Comparison of ENCODE assay signal across 23 mouse cellular contexts in the genomic region with DNA sequence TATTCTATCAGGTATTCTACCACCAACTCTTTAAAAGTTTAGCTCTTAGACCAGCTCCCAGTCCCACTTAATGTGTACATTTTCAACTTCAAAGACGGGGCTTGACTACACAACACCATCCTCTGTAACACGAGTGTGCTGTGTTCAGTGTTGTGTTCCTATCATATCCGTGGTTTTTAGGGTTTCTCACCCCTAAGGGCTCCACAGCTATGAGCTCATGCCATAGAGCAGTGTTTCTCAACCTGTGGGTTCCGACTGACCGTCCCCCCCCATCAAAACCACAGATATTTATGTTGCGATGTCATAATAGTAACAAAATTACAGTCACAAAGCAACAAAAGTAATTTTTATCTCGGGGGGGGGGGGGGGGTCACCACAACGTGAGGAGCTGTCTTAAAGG. TPM values are rescaled to one million over a fixed set of nuclear protein-coding genes. Genes with fewer than 3 reads are reported as not detected.
DNase-seq lines count a peak whose midpoint lies in the region; ATAC-seq and TF ChIP-seq lines count a peak whose summit lies in the region.
"Had no signal": no experiment of that assay in that cellular context is flagged by ENCODE, and none has a peak within 500 bp of the region (broad histone marks: within the 10 kb centered on the region; RNA-seq: fewer than 3 reads in every experiment).

No protein-coding gene starts in this region.

- no peak overlapping the region for H3K4me3 ChIP-seq in forebrain, embryonic 12.5 days (replicated peaks)
- no peak overlapping the region for H3K4me3 ChIP-seq in forebrain, embryonic 11.5 days (ENCODE audit: low read depth, low read length)
- H3K4me3 ChIP-seq in midbrain, embryonic 12.5 days: no peak overlapping the region
- no peak overlapping the region for H3K4me3 ChIP-seq in midbrain, embryonic 14.5 days (replicated peaks; ENCODE audit: low read depth, low read length)
- H3K4me3 ChIP-seq in embryonic facial prominence, embryonic 15.5 days (replicated peaks): no peak overlapping the region
- no peak overlapping the region for H3K4me3 ChIP-seq in lung, postnatal 0 days (ENCODE audit: low read depth, low read length)
- H3K4me3 ChIP-seq: forebrain, embryonic 15.5 days; heart, adult 2 months; heart, embryonic 15.5 days; hindbrain, embryonic 10.5 days; intestine, embryonic 15.5 days had no signal

- no peak for TF ChIP-seq CTCF in lung, postnatal 0 days (IDR thresholded peaks at IDR 0.05)

- 0 out of 2 replicates have a peak, but pooled peaks cover 3% of the 10 kb centered on the region for H3K27me3 ChIP-seq in forebrain, embryonic 12.5 days
- H3K27me3 ChIP-seq in forebrain, embryonic 11.5 days (ENCODE audit: control insufficient read depth, insufficient read depth, low read length): 0 out of 2 replicates have a peak, but pooled peaks cover 2% of the 10 kb centered on the region
- peaks cover 8% of the 10 kb centered on the region; the same call in 1 of the 2 replicates for H3K27me3 ChIP-seq in midbrain, embryonic 12.5 days
- no peaks in the 10 kb centered on the region for H3K27me3 ChIP-seq in midbrain, embryonic 14.5 days (ENCODE audit: control insufficient read depth, insufficient read depth, low read length)
- no peaks in the 10 kb centered on the region for H3K27me3 ChIP-seq in embryonic facial prominence, embryonic 15.5 days
- H3K27me3 ChIP-seq in lung, postnatal 0 days (replicated peaks; ENCODE audit: insufficient read depth, low read length): no peaks in the 10 kb centered on the region
- H3K27me3 ChIP-seq: forebrain, embryonic 15.5 days; heart, embryonic 15.5 days; intestine, embryonic 15.5 days had no signal

- 60% methylated on average over 8 of the region's 8 CpGs for WGBS in forebrain, embryonic 12.5 days
- WGBS in forebrain, embryonic 11.5 days: 58% methylated on average over 8 of the region's 8 CpGs
- 45% methylated on average over 8 of the region's 8 CpGs for WGBS in midbrain, embryonic 12.5 days
- WGBS in midbrain, embryonic 14.5 days: 44% methylated on average over 8 of the region's 8 CpGs
- WGBS in embryonic facial prominence, embryonic 15.5 days: 65% methylated on average over 8 of the region's 8 CpGs
- 74% methylated on average over 7 of the region's 8 CpGs for WGBS in lung, postnatal 0 days

- no peak overlapping the region for H3K4me2 ChIP-seq in forebrain, embryonic 12.5 days
- H3K4me2 ChIP-seq in forebrain, embryonic 11.5 days (ENCODE audit: low read depth, low read length, severe bottlenecking): no peak overlapping the region
- H3K4me2 ChIP-seq in midbrain, embryonic 12.5 days (replicated peaks): no peak overlapping the region
- no peak overlapping the region for H3K4me2 ChIP-seq in midbrain, embryonic 14.5 days (ENCODE audit: low read length)
- no peak overlapping the region for H3K4me2 ChIP-seq in embryonic facial prominence, embryonic 15.5 days (replicated peaks)
- no peak overlapping the region for H3K4me2 ChIP-seq in lung, postnatal 0 days (replicated peaks; ENCODE audit: low read depth, low read length)
- H3K4me2 ChIP-seq: forebrain, embryonic 15.5 days; heart, embryonic 11.5 days; heart, embryonic 15.5 days; hindbrain, embryonic 14.5 days; intestine, embryonic 15.5 days had no signal

- H3K36me3 ChIP-seq in forebrain, embryonic 12.5 days (replicated peaks): no peaks in the 10 kb centered on the region
- no peaks in the 10 kb centered on the region for H3K36me3 ChIP-seq in forebrain, embryonic 11.5 days (ENCODE audit: control insufficient read depth, insufficient read depth, low read length)
- H3K36me3 ChIP-seq in midbrain, embryonic 12.5 days: no peaks in the 10 kb centered on the region
- no peaks in the 10 kb centered on the region for H3K36me3 ChIP-seq in midbrain, embryonic 14.5 days (ENCODE audit: control insufficient read depth, insufficient read depth, low read length)
- H3K36me3 ChIP-seq in embryonic facial prominence, embryonic 15.5 days: no peaks in the 10 kb centered on the region
- H3K36me3 ChIP-seq in lung, postnatal 0 days (ENCODE audit: insufficient read depth, low read length): no peaks in the 10 kb centered on the region
- H3K36me3 ChIP-seq: forebrain, embryonic 15.5 days; G1E; heart, embryonic 15.5 days; hindbrain, embryonic 10.5 days; intestine, embryonic 15.5 days had no signal

- no peak for ATAC-seq in forebrain, embryonic 12.5 days (ENCODE audit: low FRiP score)
- ATAC-seq in forebrain, embryonic 11.5 days (replicated peaks; ENCODE audit: low FRiP score): no peak
- ATAC-seq in midbrain, embryonic 12.5 days (ENCODE audit: low FRiP score, low read depth): no peak
- ATAC-seq in midbrain, embryonic 14.5 days (ENCODE audit: low FRiP score, low TSS enrichment): no peak
- no peak for ATAC-seq in embryonic facial prominence, embryonic 15.5 days (ENCODE audit: insufficient number of reproducible peaks, low FRiP score, low TSS enrichment, low read depth)
- 0 out of 2 replicates have a peak, but pooled peaks have one; percentile 42 for ATAC-seq in megakaryocyte progenitor cell, adult 5-6 weeks (replicated peaks; ENCODE audit: poor library complexity)
- ATAC-seq in lung, postnatal 0 days: no peak
- ATAC-seq: CD4-positive, CD25-positive, alpha-beta regulatory T cell, adult 4 months; forebrain, embryonic 15.5 days; intestine, embryonic 15.5 days had no signal

- H3K9ac ChIP-seq in forebrain, embryonic 12.5 days: no peak overlapping the region
- H3K9ac ChIP-seq in forebrain, embryonic 11.5 days (ENCODE audit: low read length): no peak overlapping the region
- no peak overlapping the region for H3K9ac ChIP-seq in midbrain, embryonic 12.5 days (replicated peaks)
- H3K9ac ChIP-seq in midbrain, embryonic 14.5 days (replicated peaks; ENCODE audit: low read length): no peak overlapping the region
- H3K9ac ChIP-seq in embryonic facial prominence, embryonic 15.5 days: no peak overlapping the region
- no peak overlapping the region for H3K9ac ChIP-seq in lung, postnatal 0 days (replicated peaks; ENCODE audit: low read depth)
- H3K9ac ChIP-seq: forebrain, embryonic 15.5 days; heart, embryonic 15.5 days; hindbrain, embryonic 14.5 days; intestine, embryonic 15.5 days had no signal

- no peak for DNase-seq in forebrain, embryonic 11.5 days (ENCODE audit: low spot score)
- no peak for DNase-seq in midbrain, embryonic 14.5 days
- no peak for DNase-seq in heart, postnatal 4 days
- no peak for DNase-seq in lung, postnatal 0 days (ENCODE audit: low spot score)
- DNase-seq: adrenal gland, postnatal 14 days; cerebellum, adult 11-12 months; cerebellum, adult 9-10 months; cerebellum, postnatal 25 days; gastrocnemius, postnatal 36 days; heart, adult 2 months; heart, postnatal 14 days had no signal

- no peaks in the 10 kb centered on the region for H3K9me3 ChIP-seq in forebrain, embryonic 12.5 days
- H3K9me3 ChIP-seq in forebrain, embryonic 11.5 days (ENCODE audit: control insufficient read depth, low read length): no peaks in the 10 kb centered on the region
- H3K9me3 ChIP-seq in midbrain, embryonic 12.5 days: no peaks in the 10 kb centered on the region
- no peaks in the 10 kb centered on the region for H3K9me3 ChIP-seq in midbrain, embryonic 14.5 days (ENCODE audit: control insufficient read depth, low read length)
- no peaks in the 10 kb centered on the region for H3K9me3 ChIP-seq in embryonic facial prominence, embryonic 15.5 days (replicated peaks)
- no peaks in the 10 kb centered on the region for H3K9me3 ChIP-seq in lung, postnatal 0 days (ENCODE audit: low read length)
- H3K9me3 ChIP-seq: forebrain, embryonic 15.5 days; heart, embryonic 15.5 days; hindbrain, embryonic 10.5 days; intestine, embryonic 15.5 days had no signal

- TF ChIP-seq EP300 in lung, postnatal 0 days (IDR thresholded peaks at IDR 0.05): no peak

- H3K4me1 ChIP-seq in forebrain, embryonic 12.5 days: peaks cover 25% of the 10 kb centered on the region
- H3K4me1 ChIP-seq in forebrain, embryonic 11.5 days (replicated peaks; ENCODE audit: control insufficient read depth, insufficient read depth, low read length): peaks cover 7% of the 10 kb centered on the region
- H3K4me1 ChIP-seq in midbrain, embryonic 12.5 days: peaks cover 35% of the 10 kb centered on the region
- peaks cover 9% of the 10 kb centered on the region for H3K4me1 ChIP-seq in midbrain, embryonic 14.5 days (ENCODE audit: control insufficient read depth, insufficient read depth, low read length)
- peaks cover 28% of the 10 kb centered on the region for H3K4me1 ChIP-seq in embryonic facial prominence, embryonic 15.5 days
- no peaks in the 10 kb centered on the region for H3K4me1 ChIP-seq in lung, postnatal 0 days (ENCODE audit: insufficient read depth, low read depth, low read length)

- H3K27ac ChIP-seq in forebrain, embryonic 12.5 days: 0 out of 2 replicates have a peak overlapping the region, but pooled peaks have one; percentile 31
- no peak overlapping the region for H3K27ac ChIP-seq in forebrain, embryonic 11.5 days (ENCODE audit: low read depth, low read length)
- peak overlapping the region; percentile 70 for H3K27ac ChIP-seq in midbrain, embryonic 12.5 days (replicated peaks)
- H3K27ac ChIP-seq in midbrain, embryonic 14.5 days (replicated peaks; ENCODE audit: low read depth, low read length): no peak overlapping the region
- H3K27ac ChIP-seq in embryonic facial prominence, embryonic 15.5 days (replicated peaks): 0 out of 2 replicates have a peak overlapping the region, but pooled peaks have one; percentile 55
- no peak overlapping the region for H3K27ac ChIP-seq in lung, postnatal 0 days (ENCODE audit: low read length)
- H3K27ac ChIP-seq: forebrain, embryonic 15.5 days; heart, adult 2 months; heart, embryonic 15.5 days; hindbrain, embryonic 14.5 days; intestine, embryonic 15.5 days had no signal

RNA-seq across cellular contexts. Expression of a gene that starts 34.1 kb away (rescaled TPM):
- polyA plus RNA-seq in forebrain, embryonic 12.5 days (2016; fragmentation: Nextera tagmentation; extraction: Ambion mirVana): 14.8 and 17.4 TPM in 2 replicates
- 20.9 and 23.9 TPM in 2 replicates for polyA plus RNA-seq in forebrain, embryonic 11.5 days (2014; fragmentation: Nextera tagmentation; extraction: Ambion mirVana)
- 19.8 and 28.1 TPM in 2 replicates for polyA plus RNA-seq in midbrain, embryonic 12.5 days (2016; fragmentation: Nextera tagmentation; extraction: Ambion mirVana)
- polyA plus RNA-seq in midbrain, embryonic 14.5 days (2014; fragmentation: Nextera tagmentation; extraction: Ambion mirVana): 14.1 and 19.4 TPM in 2 replicates
- polyA plus RNA-seq in embryonic facial prominence, embryonic 15.5 days (2015; fragmentation: Nextera tagmentation; extraction: Ambion mirVana): 12.5 and 14.5 TPM in 2 replicates
- 0.49 and 0.71 TPM in 2 replicates for total RNA-seq in megakaryocyte progenitor cell, adult 5-6 weeks (2015)
- total RNA-seq in megakaryocyte progenitor cell, adult 5-6 weeks (2017): 0.50 and 1.8 TPM in 2 replicates
- total RNA-seq in heart, postnatal 4 days (2021): 1 to 10 TPM; 5.8 to 6.3 TPM
- 10.4 and 11.0 TPM in 2 replicates for polyA plus RNA-seq in lung, postnatal 0 days (2015; fragmentation: Nextera tagmentation; extraction: Ambion mirVana)
- total RNA-seq: G1E had no signal
- polyA plus RNA-seq: G1E had no signal

Comparison
In these comparisons a context has a peak if more than half of its experiments do, and no peak if none do; other contexts are left out.
1. H3K27ac ChIP-seq: peak in forebrain, embryonic 12.5 days (single experiment), midbrain, embryonic 12.5 days (single experiment) and embryonic facial prominence, embryonic 15.5 days (single experiment); none in forebrain, embryonic 11.5 days (single experiment), midbrain, embryonic 14.5 days (single experiment) and lung, postnatal 0 days (single experiment).